33 mouse cellular contexts compared by ENCODE assay signal in genomic region chr13:86381363-86381762, GRCm38 (mm10).
"Had no signal": no experiment of that assay in that cellular context is flagged by ENCODE, and none has a peak within 500 bp of the region (broad histone marks: within the 10 kb centered on the region; RNA-seq: fewer than 3 reads in every experiment).

No protein-coding gene starts in this region.

- H3K27ac ChIP-seq: heart, embryonic 10.5 days; heart, embryonic 13.5 days; heart, embryonic 15.5 days; hindbrain, embryonic 10.5 days; hindbrain, embryonic 12.5 days; hindbrain, embryonic 13.5 days; hindbrain, embryonic 14.5 days; hindbrain, embryonic 15.5 days; hindbrain, postnatal 0 days; kidney, embryonic 15.5 days; kidney, postnatal 0 days; layer of hippocampus, adult 2 months; left cerebral cortex, adult 2 months had no signal

- H3K9me3 ChIP-seq: heart, embryonic 10.5 days; heart, embryonic 12.5 days; heart, embryonic 13.5 days; heart, embryonic 15.5 days; hindbrain, embryonic 10.5 days; hindbrain, embryonic 12.5 days; hindbrain, embryonic 13.5 days; hindbrain, embryonic 15.5 days; kidney, embryonic 15.5 days had no signal

- H3K27me3 ChIP-seq: heart, embryonic 12.5 days; heart, embryonic 13.5 days; heart, embryonic 15.5 days; hindbrain, embryonic 12.5 days; hindbrain, embryonic 13.5 days; hindbrain, embryonic 15.5 days; kidney, embryonic 15.5 days had no signal

- H3K4me2 ChIP-seq: heart, embryonic 11.5 days; heart, embryonic 12.5 days; heart, embryonic 13.5 days; heart, embryonic 15.5 days; hindbrain, embryonic 12.5 days; hindbrain, embryonic 13.5 days; hindbrain, embryonic 14.5 days; hindbrain, embryonic 15.5 days; kidney, embryonic 15.5 days had no signal

- H3K4me3 ChIP-seq: heart, embryonic 10.5 days; heart, embryonic 12.5 days; heart, embryonic 13.5 days; heart, embryonic 15.5 days; hindbrain, embryonic 10.5 days; hindbrain, embryonic 12.5 days; hindbrain, embryonic 13.5 days; hindbrain, embryonic 15.5 days; kidney, embryonic 15.5 days; layer of hippocampus, adult 2 months; left cerebral cortex, adult 2 months had no signal

- H3K4me1 ChIP-seq: heart, embryonic 10.5 days; heart, embryonic 12.5 days; heart, embryonic 13.5 days; heart, embryonic 15.5 days; hindbrain, embryonic 10.5 days; hindbrain, embryonic 12.5 days; hindbrain, embryonic 13.5 days; hindbrain, embryonic 15.5 days; kidney, embryonic 15.5 days had no signal

- DNase-seq: heart, postnatal 10 days; heart, postnatal 14 days; heart, postnatal 36 days; heart, postnatal 4 days; kidney, adult 11 months; kidney, adult 18-20 months; kidney, adult 2 months; kidney, adult 8-10 months; kidney, adult 9 months; kidney, postnatal 10 days; kidney, postnatal 14 days; kidney, postnatal 25 days; kidney, postnatal 36 days; kidney, postnatal 4 days; layer of hippocampus, adult 9-11 months; layer of hippocampus, postnatal 36 days had no signal

- H3K9ac ChIP-seq: heart, embryonic 12.5 days; heart, embryonic 13.5 days; heart, embryonic 15.5 days; hindbrain, embryonic 12.5 days; hindbrain, embryonic 13.5 days; hindbrain, embryonic 14.5 days; hindbrain, embryonic 15.5 days; kidney, embryonic 15.5 days had no signal

- ATAC-seq: hindbrain, embryonic 16.5 days; hindbrain, postnatal 0 days; inflammation-experienced regulatory T-cells, adult 6 months had no signal

- H3K36me3 ChIP-seq: heart, embryonic 10.5 days; heart, embryonic 12.5 days; heart, embryonic 13.5 days; heart, embryonic 15.5 days; hindbrain, embryonic 10.5 days; hindbrain, embryonic 12.5 days; hindbrain, embryonic 13.5 days; hindbrain, embryonic 15.5 days; kidney, embryonic 15.5 days had no signal
